Mouse (Mus musculus): Measurements from ENCODE around the gene Poc1b.
A peak's percentile ranks its signal among the peaks of the same experiment; 100 is the strongest.

Gene Poc1b

DNA sequence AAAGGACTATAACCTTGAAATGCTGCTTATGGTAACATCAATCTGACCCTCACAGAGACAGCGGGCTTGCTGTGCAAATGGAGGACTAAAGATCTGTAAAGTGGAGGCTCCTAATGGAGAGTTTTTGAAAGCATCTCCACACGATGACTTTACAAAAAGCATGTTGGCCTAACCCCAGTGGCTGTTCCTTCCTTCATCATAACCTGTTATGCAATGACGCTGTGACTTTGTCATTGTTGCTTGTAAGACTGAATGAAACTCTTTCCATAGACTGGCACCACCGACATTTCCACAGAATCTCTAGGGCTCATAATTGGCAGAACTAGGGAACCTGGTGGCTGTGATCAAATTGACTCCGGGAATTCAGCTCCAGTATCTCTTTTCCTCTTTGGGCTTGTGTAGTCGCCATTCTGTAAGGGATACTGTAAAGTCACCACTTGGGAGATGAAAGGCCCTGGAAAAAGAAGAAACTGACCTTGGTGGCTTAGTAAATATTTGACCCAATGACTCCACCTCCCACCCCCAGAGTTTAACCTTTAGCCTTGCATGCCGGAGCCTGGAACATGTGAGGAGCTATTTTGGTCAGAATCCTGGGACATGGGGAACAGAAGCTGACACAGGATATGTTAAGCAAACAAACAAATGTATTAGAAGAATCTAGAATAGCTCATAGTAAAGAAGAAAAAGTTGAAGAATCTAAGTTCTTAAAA lies 125.8 kb downstream of the Poc1b start:
- DNase-seq = no peak

DNA sequence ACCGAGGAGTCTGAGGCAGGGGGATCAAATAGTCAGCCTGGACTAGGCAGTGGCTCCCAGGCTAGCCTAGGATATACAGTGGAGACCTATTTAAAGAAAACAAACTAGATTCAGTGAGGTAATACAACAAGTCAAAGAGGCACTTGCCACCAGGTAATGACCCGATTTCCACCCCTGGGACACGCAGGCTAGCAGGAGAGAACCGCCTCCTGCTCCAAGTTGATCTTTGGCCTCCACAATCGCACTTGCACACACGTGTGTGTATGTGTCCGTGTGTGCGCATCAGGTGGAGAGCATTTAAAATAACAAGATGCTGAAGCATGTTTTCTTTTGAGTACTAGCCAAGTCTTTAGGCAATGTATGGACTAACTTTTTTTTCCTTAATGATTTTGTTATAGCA lies 127.5 kb downstream of the Poc1b start:
- no peak for DNase-seq

DNA sequence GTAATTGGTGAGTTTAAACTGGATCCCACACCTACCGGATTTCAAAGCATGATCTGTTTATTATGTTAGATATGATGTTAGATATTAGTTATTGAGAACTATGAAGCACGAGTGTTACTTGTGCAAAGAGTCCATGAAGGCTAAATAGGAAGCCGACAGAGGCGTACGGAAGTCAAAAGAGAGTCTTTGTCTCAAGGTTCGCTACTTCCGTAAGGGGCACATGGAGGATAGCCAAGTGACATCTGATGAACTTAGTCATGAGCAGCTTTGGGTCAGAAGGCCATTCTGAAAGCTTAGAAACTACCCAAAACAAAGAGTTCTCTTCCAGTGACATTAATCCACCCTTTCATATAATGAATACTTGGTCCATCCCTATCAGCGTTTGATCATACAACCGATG lies 128.2 kb downstream of the Poc1b start:
- no peak for DNase-seq

DNA sequence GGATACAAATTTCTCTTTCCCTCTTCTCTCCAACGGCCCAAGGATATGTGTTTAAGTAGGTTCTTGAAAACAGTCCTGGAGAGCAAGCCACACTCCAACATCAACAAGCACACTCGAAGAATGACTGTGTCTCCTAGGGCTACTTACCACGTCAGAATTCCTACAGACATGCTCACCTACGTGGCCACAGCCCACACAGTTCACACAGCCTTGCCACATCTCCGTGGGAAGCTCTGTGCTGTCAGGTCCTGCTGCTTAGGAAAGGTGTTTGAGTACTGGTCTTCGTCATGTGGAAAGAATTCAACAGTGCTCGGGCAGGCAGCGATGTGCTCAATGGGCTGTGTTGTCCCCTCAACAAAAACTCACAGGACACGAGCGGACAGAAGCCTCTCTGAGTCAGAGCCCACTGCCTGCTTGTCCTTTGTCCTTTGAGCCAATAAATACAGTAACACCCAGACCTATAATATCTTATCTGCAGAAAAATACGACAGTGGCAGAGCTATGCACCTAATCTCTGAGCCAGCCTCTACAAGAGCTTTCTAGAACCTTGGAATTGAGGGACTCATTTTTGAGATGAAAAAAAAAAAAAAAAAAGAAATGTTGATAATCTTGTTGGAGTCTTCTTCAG lies 130.5 kb downstream of the Poc1b start:
- DNase-seq = no peak

DNA sequence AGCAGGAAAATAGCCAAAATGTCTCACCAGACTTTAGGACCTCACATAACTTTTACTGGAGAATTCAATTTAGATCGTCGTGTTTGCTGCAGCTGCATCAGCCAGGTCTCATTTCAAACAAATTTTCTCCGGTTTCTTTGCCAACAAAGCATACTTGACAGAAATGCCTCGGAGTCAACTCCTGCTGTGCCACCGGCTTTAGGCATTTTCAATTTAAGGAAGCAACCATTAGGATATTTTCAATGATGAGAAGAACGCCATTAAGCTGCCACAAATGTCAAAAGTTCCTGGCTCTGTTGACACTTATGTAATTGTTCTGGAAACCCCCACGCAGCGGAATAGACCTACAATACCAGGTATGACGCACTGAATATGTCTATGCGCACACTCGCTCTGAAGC lies 131.7 kb downstream of the Poc1b start:
- peak in 1 of 2 experiments; percentile 21 for DNase-seq

DNA sequence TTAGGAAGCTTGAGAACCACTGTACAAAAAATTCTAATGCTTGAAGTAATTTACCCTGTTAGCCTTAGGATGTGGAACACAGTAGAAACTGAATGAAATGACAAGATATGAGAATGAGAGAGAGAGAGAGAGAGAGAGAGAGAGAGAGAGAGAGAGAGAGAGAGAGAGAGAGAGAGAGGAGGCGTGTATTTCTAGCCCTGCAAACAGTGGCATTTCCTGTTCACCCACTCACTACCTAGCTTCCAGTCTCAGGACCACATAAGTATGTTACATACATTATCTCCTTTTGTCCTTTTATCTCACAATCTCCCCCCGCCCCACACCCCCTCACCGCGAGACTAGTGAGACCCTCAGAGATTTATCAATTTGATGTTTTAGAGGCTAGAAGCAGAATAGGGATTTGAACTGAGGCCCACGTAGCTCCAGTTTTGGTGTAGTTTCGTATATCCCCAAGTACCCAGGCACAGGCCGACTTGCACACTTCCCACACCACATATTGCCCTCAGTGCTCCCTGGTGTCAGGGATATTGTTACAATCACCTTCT lies 134.5 kb downstream of the Poc1b start:
- DNase-seq = no peak

DNA sequence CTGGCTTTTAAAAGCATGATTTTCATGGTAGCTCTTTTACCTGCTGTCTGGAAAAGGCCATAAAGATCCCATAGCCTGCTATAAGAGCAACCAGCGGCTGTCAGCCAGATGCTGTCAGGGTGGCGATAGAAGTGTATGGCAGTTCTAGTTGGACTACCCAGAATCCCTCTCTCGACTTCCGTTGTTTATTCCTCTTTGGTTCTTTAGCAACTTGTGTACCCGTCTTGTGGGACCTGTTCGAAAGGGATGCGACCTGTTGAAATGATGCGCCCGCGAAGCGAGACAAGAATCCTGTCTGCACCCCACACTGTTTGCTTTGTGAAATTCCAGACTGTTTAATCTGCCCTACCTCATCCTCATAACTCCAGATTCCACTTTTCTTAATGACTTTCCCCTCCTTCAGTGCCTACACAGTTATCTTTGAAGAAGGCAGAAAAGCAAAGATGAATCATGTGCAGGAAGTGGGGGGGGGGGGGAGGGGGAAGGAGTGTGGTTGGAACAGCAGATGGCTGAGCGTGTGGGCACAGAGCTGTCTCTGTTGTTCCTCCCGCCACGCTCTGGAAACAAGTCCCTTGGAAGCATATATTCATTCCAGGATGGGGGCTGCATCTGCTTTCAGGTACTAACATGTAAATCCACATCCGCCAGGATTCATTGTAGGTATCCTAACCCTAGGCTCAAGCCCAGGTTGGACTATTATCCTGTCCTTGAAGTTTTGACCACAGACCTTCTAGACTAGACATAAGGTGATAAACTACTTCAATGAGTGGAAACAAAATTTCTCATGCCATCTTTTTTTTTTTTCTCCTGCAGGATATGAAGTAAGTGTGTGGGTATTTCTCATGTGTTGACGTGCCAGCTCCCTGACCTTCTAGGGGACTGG lies 135.2 kb downstream of the Poc1b start:
- DNase-seq = peak; percentile 22 to 33

DNA sequence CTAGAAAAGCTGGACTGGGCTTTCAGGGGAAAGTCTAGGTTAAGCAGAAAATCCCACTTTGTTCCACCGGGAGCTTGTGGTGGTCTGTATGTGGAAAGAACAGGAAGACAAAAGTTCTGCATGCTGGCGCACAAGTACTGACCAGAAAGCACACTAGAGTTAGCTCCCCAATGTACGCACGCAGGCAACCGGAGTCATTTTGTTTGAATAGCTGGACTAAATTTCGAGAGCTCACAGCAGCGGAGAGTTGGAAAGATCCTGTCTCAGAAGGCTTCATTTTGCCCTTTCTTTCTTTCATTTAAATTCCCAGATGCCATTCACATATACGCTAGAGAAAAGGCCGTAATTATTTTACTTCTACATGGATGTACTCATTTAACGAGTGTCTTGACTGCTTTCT lies 135.9 kb downstream of the Poc1b start:
- no peak for DNase-seq

DNA sequence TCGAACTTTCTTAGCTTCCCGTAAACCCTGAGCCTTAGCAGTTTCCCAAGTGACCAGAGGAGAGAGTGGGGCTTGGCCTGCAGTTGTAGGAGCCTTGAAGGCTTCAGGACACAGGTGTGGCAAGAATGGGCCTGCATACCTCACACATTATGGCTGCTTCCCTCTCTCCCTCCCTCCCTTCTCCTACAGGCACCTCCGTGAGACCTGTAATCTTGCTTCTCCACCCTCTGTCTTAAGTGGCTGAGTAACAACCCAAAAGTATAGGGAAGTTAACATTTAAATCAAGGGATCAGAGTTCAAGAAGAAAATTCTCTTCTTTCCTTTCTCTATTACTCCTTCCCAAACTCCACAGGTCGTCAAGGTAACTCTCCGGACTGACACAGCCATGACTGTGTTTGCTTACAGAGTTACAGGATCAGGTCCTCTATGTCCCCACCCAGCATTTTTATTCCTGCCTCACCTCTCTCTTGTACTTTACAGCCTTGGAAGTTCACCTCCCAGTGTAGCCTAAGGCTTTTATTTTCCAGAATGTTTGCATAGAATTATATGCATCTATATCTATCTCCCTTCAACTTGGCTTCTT lies 137.2 kb downstream of the Poc1b start:
- DNase-seq = no peak

DNA sequence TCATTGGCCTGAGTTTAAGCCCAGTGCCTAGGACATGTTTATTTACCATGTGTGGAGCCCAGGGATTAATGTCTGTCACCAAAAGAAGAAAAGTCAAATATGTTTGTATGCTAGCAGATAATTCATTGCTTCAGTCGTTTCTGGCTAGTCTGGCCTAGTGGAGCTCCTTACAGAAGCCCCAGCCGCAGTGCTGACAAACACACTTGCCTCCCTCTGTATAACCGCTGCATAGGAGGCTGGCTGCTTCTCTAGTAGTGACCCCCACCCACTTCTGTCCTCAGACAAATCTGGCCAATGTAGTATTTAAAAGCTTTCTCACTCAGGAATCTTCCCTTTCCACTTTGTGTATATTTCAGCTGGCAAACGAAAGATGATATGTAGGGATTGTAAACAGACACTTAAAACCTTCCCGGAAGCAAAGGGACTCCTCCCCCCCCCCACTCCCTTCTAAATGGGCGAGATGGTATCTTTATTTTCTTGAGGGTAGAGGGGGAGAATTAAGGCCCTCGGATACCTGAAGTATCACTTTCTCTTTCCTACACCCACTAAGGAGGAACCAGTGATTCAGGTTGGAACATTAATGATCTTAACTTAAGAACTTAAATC lies 137.9 kb downstream of the Poc1b start:
- no peak for DNase-seq

DNA sequence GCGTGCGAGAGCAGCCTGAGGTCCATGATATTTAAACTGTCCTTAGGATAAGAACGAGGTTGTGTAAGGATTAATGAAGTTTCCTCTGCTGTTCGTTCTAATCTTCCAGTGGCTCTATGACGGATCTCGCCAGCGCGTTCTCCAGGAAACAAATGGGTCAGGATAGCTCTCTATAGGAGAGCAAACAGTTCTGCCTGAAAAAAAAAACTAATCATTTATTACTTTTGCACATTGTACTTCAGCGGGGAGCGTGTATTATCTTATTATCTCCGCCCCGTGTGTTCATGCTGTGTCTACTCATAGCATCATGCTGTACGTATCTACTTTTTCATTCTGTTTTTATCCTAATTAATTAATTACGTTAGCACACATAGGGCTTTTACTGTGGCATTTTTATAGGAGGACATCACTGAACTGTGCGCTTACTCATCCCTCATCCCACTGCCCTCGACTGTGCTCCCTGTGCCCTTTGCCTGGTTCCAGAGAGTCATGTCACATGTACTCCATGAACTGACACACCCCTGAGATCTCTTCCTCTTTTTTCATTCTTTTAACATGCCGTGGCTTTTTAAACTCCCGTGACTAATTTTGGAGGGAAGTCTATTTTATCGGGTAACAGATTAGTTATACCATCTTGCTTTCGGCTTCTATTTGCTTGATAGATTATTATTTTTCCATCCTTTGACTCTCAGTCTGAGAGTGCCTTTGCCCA lies 140.1 kb downstream of the Poc1b start:
- no peak for DNase-seq

Measured in cerebellum, postnatal 36 days (tissue).